Mouse (Mus musculus): ENCODE measurements around the gene Pik3ca. TPM values are rescaled to one million over a fixed set of nuclear protein-coding genes. Genes with fewer than 3 reads are reported as not detected.

The Pik3ca gene
- 10 to 100 TPM; 49.5 to 54.0 TPM for total RNA-seq (2021)
- long read RNA-seq, experiment 1, partial matches to known transcripts = 1 of 15 reads
- long read RNA-seq, experiment 1, other reads (novel, unspliced or antisense) = 14 of 15 reads
- long read RNA-seq, experiment 2, partial matches to known transcripts = 3 of 27 reads
- long read RNA-seq, experiment 2, other reads (novel, unspliced or antisense) = 24 of 27 reads

- peak; percentile 20 to 28 for DNase-seq (ENCODE audit: low spot score in 2 of 2)
Measured at GRCm38 (mm10) chr3:32397461-32398174, at the start of gene Pik3ca. Gene Pik3ca (plus strand): TSS chr3:32397671.

GRCm38 (mm10) chr3:32347881-32348280, 49.6 kb upstream of the Pik3ca start:
- DNase-seq (ENCODE audit: low spot score in 2 of 2) = no peak

- no peak for DNase-seq (ENCODE audit: low spot score in 2 of 2)
Measured at GRCm38 (mm10) chr3:32361221-32361620, 36.2 kb upstream of the Pik3ca start.

DNA sequence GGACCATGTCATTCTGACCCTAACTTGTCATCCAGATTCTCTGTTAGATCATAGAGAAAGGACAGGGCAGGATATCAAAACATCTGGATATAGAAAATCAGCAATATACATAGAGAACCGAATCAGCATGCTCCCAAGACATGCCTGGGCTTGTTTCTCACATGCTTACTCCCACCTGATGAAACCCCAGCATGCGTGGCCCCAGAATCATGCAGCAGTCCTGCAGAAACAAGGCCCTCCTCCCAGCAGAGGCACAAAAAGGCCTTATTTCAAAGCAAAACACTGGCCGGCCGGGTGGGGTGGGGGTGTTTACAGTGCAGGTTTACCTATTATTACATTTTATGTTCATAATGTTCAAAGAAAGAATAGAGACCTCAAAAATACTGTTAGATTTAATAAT, 33.3 kb upstream of the Pik3ca start:
- no peak for DNase-seq (ENCODE audit: low spot score in 2 of 2)

GRCm38 (mm10) chr3:32364841-32365545, 32.5 kb upstream of the Pik3ca start:
- DNase-seq (ENCODE audit: low spot score in 2 of 2) = no peak

GRCm38 (mm10) chr3:32365546-32366245, 31.8 kb upstream of the Pik3ca start, which contains the start of gene Zmat3:
Gene Zmat3 (minus strand): TSS chr3:32366014.
- DNase-seq (ENCODE audit: low spot score in 2 of 2) = peak; percentile 66 to 70

DNA sequence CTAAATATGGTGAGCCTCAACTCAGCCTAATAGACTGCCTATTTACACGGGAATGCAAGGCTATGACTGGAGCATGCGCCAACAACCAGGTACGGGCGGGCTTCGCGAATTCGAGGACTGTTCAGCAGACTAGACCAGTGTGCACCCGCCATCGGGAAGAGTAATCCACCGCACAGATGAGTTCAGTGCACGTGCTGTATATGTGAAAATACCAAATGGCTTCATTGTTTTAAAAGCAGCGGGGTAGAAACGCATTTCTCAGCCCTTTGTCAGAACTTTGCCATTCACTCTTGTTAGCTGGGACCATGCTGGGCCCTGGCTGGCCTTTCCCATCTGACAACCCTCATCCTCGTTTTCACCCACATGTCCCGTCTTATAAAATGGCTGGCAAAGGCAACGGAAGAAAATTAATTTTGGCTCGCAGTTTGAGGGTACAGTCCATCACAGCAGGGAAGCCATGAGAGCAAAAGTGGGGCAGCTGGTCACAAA, 31.2 kb upstream of the Pik3ca start:
- no peak for DNase-seq (ENCODE audit: low spot score in 2 of 2)

- no peak for DNase-seq (ENCODE audit: low spot score in 2 of 2)
Measured at GRCm38 (mm10) chr3:32367516-32367915, 30.0 kb upstream of the Pik3ca start.

DNA sequence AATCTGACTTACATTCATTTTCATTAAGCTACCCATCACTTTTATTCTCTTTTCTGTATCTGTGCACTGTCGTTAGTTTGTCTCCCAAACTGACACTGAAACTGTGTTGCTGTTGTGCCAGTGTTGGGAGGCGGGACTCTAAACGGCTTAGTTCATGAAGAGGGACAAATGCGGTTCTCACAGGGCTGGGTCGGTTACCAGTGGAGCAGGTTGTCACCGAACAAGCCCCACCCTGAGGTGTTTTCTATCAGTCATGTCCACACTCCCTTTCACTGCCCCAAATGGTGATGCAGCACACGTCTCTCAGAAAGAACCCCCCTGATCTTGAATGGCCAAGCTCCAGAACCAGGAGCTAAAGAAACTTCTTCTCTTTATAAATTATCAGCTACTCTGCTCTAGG, 25.5 kb upstream of the Pik3ca start:
- no peak for DNase-seq (ENCODE audit: low spot score in 2 of 2)

DNA sequence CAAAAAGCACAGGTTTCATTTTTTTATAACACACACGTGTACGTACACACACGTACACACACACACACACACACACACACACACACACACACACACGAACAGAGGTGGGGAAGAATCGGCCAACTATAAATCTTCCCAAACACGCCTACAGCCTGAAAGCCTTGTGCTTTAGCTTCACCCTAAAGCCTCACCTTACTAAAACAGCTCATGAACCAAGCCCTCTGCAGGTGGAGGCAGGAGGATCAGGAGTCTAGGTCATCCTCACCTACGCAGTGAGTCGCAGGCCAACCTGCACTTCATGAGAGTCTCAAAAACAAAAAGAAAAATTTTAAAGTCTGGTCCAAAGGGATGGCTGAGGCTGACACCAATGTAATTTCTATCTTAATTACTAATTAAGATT, 25.0 kb upstream of the Pik3ca start:
- no peak for DNase-seq (ENCODE audit: low spot score in 2 of 2)

DNA sequence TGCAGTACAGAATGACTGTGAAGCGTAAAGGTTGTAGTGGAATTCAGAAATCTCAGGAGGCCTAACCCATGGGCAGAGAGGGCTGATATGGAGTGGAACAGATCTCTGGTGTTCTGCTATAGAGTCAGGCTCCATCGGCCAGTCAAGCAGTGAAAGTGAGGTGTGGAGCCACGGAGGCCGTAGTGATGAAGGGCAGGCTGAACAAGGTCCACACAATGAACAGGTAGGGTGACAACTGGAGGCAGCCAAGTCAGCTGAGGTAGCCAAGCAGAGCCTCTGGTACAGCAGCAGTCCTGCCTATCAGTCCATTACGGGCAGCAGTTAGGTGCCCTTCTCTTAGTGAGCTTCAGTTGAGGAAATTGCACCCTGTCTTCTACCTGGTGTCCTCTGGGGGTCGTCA, 24.2 kb upstream of the Pik3ca start:
- no peak for DNase-seq (ENCODE audit: low spot score in 2 of 2)

DNA sequence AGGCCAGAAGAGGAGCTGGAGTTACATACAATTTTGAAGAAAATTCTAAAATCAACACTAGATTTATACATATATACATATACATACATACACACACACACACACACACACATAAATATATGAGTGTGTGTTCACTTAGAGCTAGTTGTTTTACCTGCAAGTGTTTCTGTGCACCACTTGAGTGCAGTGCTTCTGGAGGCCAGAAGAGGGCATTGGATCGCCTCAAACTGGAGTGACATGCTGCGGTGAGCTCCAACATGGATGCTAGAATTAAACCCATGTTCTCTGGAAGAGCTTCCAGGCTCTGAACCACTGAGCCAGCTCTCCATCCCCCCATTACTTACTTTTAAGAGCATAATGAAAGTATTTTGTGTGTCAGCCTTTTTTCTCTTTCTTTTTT, 17.6 kb upstream of the Pik3ca start:
- DNase-seq (ENCODE audit: low spot score in 2 of 2) = no peak

GRCm38 (mm10) chr3:32381556-32381955, 15.9 kb upstream of the Pik3ca start:
- no peak for DNase-seq (ENCODE audit: low spot score in 2 of 2)

DNA sequence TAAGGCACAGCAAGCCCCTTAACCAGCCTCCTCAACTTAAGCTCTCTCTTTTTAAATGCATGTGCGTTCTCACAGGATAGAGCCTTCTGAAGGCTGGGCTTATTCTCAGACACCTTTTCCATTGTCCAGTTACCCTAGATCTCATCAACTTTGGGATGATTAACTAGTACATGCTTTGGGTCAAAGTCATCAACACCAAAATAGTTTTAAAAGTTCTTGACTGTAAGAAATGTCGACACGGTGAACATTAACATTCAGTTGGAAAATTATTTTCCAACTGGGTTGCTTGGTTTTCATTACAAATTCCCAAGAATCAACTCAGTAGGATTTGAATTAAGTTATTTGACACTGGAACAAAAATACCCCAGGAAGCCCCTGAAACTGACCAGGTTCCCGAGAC, 4.6 kb upstream of the Pik3ca start:
- no peak for DNase-seq (ENCODE audit: low spot score in 2 of 2)

DNA sequence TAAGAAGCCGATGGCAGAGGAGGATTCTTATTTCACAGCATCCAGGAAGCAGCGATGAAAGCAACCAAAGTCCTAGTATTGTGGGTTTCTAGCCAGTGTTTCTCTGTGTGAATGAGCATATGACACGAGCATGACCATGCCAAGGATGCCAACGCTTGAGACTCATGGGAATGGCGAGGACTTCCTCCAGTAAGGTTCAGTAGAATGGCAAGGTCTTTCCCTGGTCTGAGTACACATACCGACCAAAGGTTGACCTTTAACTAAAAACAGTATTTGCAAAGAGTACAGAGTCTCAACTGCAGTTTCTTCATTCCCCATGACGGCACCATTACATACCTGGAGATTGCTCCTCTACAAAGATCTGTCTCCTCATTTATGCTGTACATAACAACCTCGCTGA, 3.5 kb upstream of the Pik3ca start:
- no peak for DNase-seq (ENCODE audit: low spot score in 2 of 2)

GRCm38 (mm10) chr3:32395771-32396551, 1.5 kb upstream of the Pik3ca start:
- no peak for DNase-seq (ENCODE audit: low spot score in 2 of 2)

- DNase-seq (ENCODE audit: low spot score in 2 of 2) = peak; percentile 77 to 96
Measured at GRCm38 (mm10) chr3:32396794-32397460, 544 bp upstream of the Pik3ca start.

GRCm38 (mm10) chr3:32398175-32398538, 686 bp downstream of the Pik3ca start:
- DNase-seq (ENCODE audit: low spot score in 2 of 2) = no peak

DNA sequence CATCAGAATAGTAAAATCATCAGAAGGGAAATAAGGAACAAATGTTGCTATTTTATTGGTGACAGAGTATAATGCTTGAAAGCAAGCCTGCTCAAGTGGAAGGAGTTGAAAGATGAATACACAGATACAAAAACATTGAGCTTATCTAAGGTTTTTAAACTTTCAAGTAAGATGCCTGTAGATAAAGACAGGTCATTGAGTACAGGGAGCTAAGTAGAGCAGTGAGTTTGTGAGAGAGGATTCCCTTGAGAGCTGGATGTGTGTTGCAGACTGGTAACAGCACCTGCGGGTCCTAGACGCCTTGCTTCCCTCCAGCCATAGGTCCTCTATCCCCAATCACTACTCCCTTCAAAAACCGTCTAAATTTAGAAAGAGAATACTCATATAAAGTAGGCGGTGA, 1.2 kb downstream of the Pik3ca start:
- DNase-seq (ENCODE audit: low spot score in 2 of 2) = no peak

GRCm38 (mm10) chr3:32399381-32399780, 1.9 kb downstream of the Pik3ca start:
- DNase-seq (ENCODE audit: low spot score in 2 of 2) = no peak
